Mouse (Mus musculus) leukemia stem cell, adult 10-12 weeks (primary cell): ENCODE data around the gene Cdh16. TPM values are rescaled to one million over a fixed set of nuclear protein-coding genes. Genes with fewer than 3 reads are reported as not detected.

Experiments
- polyA plus RNA-seq: library from polyadenylated mRNA; stranded (reverse); fragments of >175 nt; gene quantifications from 2 replicates; pipeline ENCODE4 v1.2.3, GENCODE M21; 2012; ENCODE audit warnings: low replicate concordance

Cdh16 gene
- not detected in 2 replicates for polyA plus RNA-seq

GRCm38 (mm10) chr8:104624161-104624560 is at the start of gene Cdh16:
TSS of gene Cdh16 (minus strand) at chr8:104624396.

GRCm38 (mm10) chr8:104641426-104642323 is 17.5 kb upstream of the Cdh16 start, which contains the start of gene Ciao2b:
TSS of gene Ciao2b (minus strand) at chr8:104641965.

GRCm38 (mm10) chr8:104630981-104631663 is 6.9 kb upstream of the Cdh16 start, which contains the start of gene Rrad:
TSS of gene Rrad (minus strand) at chr8:104631327.

GRCm38 (mm10) chr8:104591133-104591834 is 32.9 kb downstream of the Cdh16 start, which contains the start of gene Pdp2:
TSS of gene Pdp2 (plus strand) at chr8:104591451.

Other genes starting within 250 kb of the Cdh16 start
- gene Cmtm4, start 228.6 kb downstream of the Cdh16 start, polyA plus RNA-seq: 1.3 and 1.4 TPM in 2 replicates
- 18.9 and 20.9 TPM in 2 replicates for gene Dync1li2, start 181.3 kb downstream of the Cdh16 start, polyA plus RNA-seq
- 0.30 TPM in 1 of 2 replicates, not detected in the other for gene Terb1, start 114.5 kb downstream of the Cdh16 start, polyA plus RNA-seq
- 0.36 and 11.5 TPM in 2 replicates for gene Nae1, start 89.8 kb downstream of the Cdh16 start, polyA plus RNA-seq
- gene Car7, start 89.7 kb downstream of the Cdh16 start, polyA plus RNA-seq: 25.6 and 116 TPM in 2 replicates
- gene Pdp2, start 32.9 kb downstream of the Cdh16 start, polyA plus RNA-seq: 1.6 and 2.6 TPM in 2 replicates
- 1.1 and 4.9 TPM in 2 replicates for gene Rrad, start 6.9 kb upstream of the Cdh16 start, polyA plus RNA-seq
- gene Ciao2b, start 17.6 kb upstream of the Cdh16 start, polyA plus RNA-seq: 35.6 and 56.5 TPM in 2 replicates
- gene Ces2a, start 109.6 kb upstream of the Cdh16 start, polyA plus RNA-seq: not detected in 2 replicates
- gene Ces2b, start 207.2 kb upstream of the Cdh16 start, polyA plus RNA-seq: not detected in 2 replicates
- gene Ces2c, start 222.7 kb upstream of the Cdh16 start, polyA plus RNA-seq: not detected in 2 replicates